Mouse (Mus musculus) fat pad, adult 2 months (tissue): Measurements from ENCODE around the gene Aco1.

Source experiments
- DNase-seq: peaks from one replicate; pipeline ENCODE4 v3.0.0-alpha.2; 2011; ENCODE audit warnings: low read depth, low spot score; ENCODE audit errors: extremely low read depth

The Aco1 gene

DNA sequence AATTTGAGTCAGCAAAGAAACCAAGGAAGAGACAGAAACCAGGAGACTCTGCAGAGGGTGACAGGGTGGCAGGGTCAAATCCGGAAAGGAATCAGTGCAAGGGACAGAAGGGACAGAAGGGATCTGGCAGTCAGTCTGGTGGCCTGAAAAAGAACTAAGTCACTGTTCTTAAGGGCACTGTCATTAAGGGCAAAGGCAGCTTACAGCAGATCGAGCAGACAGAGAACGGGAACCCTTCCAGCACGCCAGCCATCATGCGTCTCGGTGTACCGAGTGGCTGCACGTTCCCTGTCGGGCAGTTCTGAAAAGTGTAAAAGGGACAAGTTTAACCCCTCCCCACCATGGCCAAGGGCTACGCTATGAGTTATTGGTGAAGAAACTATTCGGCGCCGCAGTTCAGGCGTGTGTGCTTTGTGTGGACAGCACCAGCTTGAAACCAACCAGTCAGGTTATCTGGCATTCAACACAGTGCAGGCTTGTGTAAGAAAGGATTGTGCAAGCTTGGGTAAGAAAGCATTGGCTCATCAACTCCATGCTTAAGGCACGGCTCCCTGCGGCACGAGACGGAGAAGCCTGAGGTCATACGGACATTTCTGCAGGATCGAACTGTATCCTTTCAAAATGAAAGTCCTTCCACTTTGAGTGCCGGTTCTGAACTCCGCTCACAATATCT is 62.5 kb downstream of the Aco1 start:
- peak; percentile 82 for DNase-seq

DNA sequence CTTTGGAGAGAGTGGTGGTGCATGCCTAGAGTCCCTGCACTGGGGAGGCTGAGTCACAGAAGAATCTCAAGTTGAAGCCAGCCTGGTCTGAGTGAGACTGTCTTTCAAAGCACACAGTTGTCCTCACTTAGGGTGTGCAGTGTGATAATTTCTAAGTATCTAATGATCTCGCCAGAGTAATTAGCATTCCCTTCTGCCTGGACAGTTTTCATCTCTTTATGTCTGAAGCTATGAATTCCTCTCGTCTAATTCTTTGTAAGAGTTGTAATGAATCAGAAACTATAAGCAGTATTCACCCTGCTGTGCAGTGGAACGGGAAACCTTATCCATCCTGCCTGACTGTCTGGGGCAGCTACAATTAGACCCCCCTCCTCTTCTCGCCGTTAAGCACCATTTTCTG is 64.8 kb downstream of the Aco1 start:
- no peak for DNase-seq

- no peak for DNase-seq
Observed at GRCm38 (mm10) chr4:40212177-40212576, 69.3 kb downstream of the Aco1 start.

DNA sequence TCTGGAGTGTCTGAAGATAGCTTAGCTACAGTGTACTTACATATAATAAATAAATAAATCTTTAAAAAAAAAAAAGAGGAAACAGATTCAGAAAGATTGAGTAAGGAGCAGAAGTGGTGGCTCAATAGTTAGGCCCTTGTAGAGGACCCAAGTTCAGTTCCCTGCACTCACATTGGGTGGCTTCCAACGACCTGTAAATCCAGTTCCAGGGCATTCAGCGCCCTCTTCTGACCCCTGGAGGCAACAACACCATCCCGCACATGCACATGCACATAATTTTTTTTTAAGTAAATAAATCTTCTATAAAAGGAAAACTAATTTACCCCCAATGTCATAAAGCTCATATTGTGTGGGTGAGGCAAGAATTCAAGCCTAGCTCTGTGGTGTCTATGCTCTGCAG is 75.0 kb downstream of the Aco1 start:
- no peak for DNase-seq

- DNase-seq, result no peak
Observed at GRCm38 (mm10) chr4:40218382-40218781, 75.5 kb downstream of the Aco1 start.

- DNase-seq, result no peak
Observed at GRCm38 (mm10) chr4:40220437-40220836, 77.6 kb downstream of the Aco1 start.

- DNase-seq, result no peak
Observed at GRCm38 (mm10) chr4:40221004-40221760, 78.3 kb downstream of the Aco1 start.

- DNase-seq, result no peak
Observed at GRCm38 (mm10) chr4:40221876-40222585, 79.2 kb downstream of the Aco1 start.

DNA sequence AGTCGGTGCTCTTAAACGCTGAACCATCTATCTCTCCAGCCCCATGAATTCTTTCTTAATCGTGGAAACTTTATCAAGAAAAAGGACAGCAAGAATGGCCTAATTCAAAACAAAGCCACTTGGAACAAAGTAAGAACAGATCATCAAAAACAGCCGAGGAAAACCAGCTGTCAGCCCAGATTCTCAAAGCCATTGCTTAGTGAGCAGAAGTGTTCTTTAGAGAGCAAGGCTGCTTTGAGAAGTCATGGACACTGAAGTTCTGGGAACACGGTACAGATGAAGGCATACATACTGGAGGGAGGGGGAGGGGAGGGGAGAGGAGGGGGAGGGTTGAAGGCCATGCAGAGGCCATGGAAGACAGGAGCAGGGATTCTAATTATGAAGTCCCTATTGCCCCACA is 83.2 kb downstream of the Aco1 start:
- no peak for DNase-seq

GRCm38 (mm10) chr4:40227131-40227530 is 84.2 kb downstream of the Aco1 start:
- no peak for DNase-seq

GRCm38 (mm10) chr4:40227886-40228285 is 85.0 kb downstream of the Aco1 start:
- DNase-seq, result no peak

- no peak for DNase-seq
Observed at GRCm38 (mm10) chr4:40229723-40230122, 86.8 kb downstream of the Aco1 start.

- no peak for DNase-seq
Observed at GRCm38 (mm10) chr4:40233062-40233664, 90.3 kb downstream of the Aco1 start.

DNA sequence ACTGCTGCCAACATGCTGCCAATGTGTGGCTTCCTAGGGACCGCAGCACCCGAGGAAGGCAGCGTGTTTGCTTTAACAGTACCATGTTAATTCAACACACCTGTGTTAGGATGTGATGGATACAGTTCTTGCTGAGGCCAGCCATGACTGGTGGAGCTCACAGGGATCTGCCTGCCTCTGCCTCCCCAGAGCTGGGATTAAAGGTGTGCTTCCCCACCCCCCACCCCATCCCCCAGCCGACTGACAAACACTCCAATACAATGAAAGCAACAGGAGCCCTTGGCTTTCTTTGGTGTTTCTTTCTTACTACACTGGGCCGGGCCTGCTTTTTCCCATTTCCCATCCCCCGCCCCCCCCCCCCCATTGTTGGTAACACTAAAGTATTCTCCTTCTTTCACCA is 91.4 kb downstream of the Aco1 start:
- no peak for DNase-seq

DNA sequence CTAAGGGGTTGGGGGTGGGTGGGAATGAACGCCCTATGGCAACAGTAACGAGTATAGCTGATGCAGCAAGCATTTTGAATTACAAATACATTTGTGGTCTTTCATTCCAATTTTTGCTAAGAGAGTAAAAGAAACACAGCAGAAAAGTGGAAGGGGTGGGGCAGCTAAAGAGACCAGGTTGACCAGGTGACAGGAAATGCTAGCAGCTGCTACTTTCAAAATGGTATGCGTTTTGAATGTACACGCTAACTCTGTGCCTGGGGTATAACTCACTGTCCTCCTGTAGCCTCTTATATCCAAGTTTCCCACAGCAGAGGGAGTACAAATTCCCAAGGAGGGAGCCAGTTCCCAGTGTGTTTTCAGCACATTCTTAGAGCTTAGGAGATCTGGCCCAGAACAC is 93.9 kb downstream of the Aco1 start:
- DNase-seq, result no peak

GRCm38 (mm10) chr4:40238483-40239408 is 95.9 kb downstream of the Aco1 start:
- DNase-seq, result no peak

- DNase-seq, result no peak
Observed at GRCm38 (mm10) chr4:40239409-40240271, 96.8 kb downstream of the Aco1 start, which contains the start of gene Ddx58. TSS of gene Ddx58 (minus strand) at chr4:40239828.

- DNase-seq, result no peak
Observed at GRCm38 (mm10) chr4:40240272-40240744, 97.4 kb downstream of the Aco1 start.

DNA sequence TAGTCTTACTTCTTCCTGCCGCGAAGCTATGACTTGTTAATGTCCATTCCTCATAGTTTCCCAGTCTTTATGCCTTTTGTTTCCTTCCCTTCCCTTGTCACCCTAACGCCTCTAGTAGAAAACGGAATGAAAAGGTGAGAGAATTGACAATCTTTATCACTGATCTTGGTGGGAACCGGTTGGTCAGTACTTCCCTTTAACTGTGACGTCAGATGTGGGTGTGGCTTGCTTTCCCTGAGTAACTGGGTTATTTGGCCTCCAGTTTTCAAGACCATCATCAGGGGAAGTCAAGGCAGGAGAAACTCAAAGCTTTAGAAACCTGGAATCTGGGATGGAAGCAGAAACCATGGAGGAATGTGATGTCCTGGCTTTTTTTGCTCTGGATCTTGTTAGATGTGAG is 99.0 kb downstream of the Aco1 start:
- no peak for DNase-seq
